Mouse (Mus musculus): Measurements from ENCODE around the gene Xrcc3.
A peak's percentile ranks its signal among the peaks of the same experiment; 100 is the strongest.

Xrcc3 gene

DNA sequence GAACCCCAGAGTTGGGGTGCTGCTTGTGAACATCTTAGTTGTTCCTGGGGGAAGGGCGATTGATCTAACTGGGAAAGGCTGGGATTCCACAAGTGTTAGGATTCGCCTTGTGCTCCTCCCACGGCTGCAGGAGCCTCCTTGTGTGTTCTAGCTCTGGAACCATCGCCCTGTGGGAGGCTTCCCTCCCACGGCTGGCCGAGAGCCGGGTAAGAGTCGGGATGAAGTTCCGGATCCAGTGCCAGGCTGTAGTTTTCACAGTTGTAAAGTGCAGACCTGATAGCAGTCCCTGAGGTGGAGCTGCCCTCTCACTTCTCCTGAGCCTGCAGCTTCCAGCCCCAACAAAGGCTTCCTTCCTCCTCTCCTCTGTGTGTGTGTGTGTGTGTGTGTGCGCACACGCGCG, 2.9 kb upstream of the Xrcc3 start:
- DNase-seq (ENCODE audit: low read depth in 1 of 2, low spot score in 2 of 2): no peak

DNA sequence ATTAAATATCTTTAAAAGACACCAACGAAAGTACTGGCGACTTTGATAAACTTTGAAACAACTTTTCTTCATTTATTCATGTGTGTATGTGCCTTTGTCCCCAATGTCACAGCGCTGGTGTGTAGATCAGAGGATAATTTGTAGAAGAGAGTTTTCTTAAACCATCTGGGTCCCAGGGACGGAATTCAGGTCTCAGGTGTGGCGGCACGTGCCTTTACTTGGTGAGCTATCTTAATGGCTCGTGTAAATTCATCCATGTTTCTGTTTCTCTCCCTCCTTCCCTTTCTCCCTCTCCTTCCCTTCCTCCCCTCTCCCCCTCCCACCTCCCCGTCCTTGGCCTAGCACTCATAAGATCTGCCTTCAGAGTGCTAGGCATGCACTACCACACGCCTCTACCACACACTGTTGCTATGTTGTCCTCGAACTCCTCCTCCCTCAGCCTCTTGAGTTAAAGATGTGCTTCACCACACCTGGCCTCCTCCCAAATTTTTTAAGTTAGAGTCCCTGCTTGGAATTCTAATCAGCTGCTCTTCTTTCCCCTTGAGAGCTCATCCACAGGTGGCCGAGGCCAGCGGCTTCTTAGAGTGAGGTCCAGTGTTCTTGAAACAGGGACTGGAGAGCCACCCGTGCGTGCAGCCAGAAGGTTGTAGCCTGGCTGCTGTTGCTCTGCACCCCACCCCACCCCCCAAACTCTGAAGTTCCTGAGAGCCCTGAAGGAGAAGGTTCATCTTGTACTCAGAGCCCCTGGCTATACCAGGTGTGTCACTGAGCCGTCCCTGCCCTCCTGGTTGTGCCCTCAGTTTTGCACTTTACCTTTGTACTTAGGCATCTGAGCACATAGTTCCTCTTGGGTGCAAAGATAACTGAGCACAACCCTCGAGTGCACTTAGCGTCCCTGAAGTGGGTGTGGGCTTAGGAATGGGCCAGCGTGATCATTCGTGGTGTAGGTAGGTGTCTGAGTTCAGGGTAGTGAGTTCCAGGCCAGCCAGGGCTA, 1.4 kb upstream of the Xrcc3 start:
- no peak for DNase-seq (ENCODE audit: low read depth in 1 of 2, low spot score in 2 of 2)

- no peak for DNase-seq (ENCODE audit: low read depth in 1 of 2, low spot score in 2 of 2)
Measured at GRCm38 (mm10) chr12:111813111-111813765, 435 bp downstream of the Xrcc3 start.

DNA sequence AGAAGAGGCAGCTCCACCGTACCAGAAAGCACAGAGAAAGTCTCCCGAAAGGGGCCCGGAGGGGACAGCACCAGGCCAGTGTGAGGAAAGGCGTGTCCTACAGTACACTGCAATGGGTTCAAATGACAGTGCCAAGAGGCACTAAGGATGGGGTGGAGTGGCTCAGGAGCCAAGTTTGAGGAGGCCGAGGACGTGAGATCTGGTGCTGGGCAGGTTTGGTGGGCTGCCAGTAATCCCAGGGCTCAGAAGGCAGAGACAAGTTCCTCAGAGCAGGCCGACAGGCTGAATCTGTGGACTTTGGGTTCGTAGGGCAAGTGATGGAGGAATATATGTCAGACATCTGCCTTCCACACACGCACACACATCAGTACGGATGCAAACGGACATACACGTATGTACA, 1.1 kb downstream of the Xrcc3 start:
- no peak for DNase-seq (ENCODE audit: low read depth in 1 of 2, low spot score in 2 of 2)

DNA sequence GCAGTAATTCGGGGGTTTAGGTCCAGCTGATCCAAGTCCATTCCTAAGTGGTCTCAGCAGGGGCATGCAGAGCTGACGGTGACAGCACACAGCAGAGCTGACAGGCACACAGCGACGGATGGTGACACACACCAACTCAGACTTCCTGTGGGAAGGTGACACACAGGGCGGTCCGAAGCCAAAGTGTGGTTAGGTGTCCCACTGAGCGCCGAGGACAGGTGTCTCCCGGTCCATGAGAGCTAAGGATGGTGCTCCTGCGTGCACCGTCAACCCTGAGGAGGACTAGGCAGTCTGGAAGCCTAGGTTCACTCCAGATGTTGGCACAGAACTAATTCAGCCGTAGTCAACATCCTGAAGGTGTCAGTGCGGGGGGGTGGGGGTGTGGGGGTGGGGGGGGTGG, 1.6 kb downstream of the Xrcc3 start:
- no peak for DNase-seq (ENCODE audit: low read depth in 1 of 2, low spot score in 2 of 2)

DNA sequence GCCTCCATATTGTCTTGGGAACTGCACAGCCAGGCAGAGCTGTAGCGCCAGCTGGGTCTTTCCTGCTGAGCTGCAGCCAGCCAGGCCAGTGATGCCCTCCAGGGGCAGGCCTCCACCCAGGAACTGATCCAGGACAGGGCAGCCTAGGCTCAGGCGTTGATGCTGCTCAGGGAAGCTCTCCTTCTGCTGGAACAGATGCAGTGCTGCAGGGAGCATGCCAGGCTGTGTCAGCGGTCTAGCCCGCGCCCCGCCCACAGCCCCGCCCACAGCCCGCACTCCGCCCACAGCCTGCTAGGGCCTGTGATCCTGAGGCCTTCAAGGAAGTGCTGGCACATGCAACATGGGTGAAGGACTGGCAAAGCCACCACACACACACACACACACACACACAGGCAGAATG, 3.9 kb downstream of the Xrcc3 start:
- peak; percentile 19 to 38 for DNase-seq (ENCODE audit: low read depth in 1 of 2, low spot score in 2 of 2)

- DNase-seq (ENCODE audit: low read depth in 1 of 2, low spot score in 2 of 2): no peak
Measured at GRCm38 (mm10) chr12:111808775-111809174, 4.9 kb downstream of the Xrcc3 start.

DNA sequence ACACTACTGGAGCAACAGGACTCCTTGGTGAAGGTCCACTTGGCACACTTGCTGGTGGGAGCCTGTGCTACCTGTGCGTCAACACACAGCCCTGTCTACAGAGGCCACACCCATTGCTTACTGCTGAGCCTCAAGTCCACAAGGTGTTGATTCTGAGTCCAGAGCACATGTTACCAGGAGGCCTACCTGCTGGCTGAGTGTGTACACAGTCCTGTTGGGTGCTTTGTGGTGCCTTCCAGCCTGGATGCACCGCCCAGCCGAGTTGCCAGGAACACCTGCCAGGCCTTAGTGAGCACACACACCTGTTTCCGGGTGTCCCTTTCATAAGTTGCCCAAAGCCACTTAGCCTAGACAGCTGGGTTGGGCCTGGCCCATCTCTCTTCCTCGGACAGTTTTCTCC, 10.1 kb downstream of the Xrcc3 start:
- DNase-seq (ENCODE audit: low read depth in 1 of 2, low spot score in 2 of 2): no peak

- no peak for DNase-seq (ENCODE audit: low read depth in 1 of 2, low spot score in 2 of 2)
Measured at GRCm38 (mm10) chr12:111800459-111801183, 13.1 kb downstream of the Xrcc3 start.

- DNase-seq (ENCODE audit: low read depth in 1 of 2, low spot score in 2 of 2): no peak
Measured at GRCm38 (mm10) chr12:111798493-111798892, 15.2 kb downstream of the Xrcc3 start.

GRCm38 (mm10) chr12:111797251-111797650, 16.4 kb downstream of the Xrcc3 start:
- DNase-seq (ENCODE audit: low read depth in 1 of 2, low spot score in 2 of 2): no peak

DNA sequence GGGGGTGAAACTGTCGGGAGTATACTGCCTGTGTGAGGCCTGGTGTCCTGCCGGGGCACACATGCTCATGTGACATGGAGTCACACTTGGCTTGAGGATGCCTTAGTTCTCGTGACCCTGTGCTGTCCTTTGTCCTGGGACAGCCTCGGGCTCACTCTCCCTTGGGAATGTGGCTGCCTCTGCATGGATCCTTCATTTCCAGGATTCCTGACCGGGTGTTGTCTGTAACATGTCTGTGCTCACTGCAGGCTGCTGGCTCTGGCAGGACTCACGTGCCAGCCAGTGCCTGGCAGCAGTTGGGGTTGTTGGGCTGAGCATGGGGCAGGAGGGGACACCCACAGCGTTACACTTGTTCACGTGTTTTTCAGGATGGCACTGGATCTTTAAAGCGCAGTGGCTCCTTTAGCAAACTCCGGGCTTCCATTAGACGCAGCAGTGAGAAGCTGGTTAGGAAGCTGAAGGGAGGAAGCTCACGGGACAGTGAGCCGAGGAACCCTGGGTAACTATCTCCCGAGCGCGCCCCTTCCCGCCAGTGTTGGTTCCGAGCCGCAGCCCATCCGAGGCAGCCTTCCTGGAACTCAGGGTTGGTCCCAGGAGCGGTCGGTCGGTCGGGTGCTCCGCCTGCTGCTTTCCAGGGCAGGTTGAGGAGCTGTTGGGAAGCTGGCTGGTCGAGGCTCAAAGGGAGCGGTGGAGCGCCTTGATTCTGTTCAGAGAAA, 18.3 kb downstream of the Xrcc3 start:
- DNase-seq (ENCODE audit: low read depth in 1 of 2, low spot score in 2 of 2): no peak

DNA sequence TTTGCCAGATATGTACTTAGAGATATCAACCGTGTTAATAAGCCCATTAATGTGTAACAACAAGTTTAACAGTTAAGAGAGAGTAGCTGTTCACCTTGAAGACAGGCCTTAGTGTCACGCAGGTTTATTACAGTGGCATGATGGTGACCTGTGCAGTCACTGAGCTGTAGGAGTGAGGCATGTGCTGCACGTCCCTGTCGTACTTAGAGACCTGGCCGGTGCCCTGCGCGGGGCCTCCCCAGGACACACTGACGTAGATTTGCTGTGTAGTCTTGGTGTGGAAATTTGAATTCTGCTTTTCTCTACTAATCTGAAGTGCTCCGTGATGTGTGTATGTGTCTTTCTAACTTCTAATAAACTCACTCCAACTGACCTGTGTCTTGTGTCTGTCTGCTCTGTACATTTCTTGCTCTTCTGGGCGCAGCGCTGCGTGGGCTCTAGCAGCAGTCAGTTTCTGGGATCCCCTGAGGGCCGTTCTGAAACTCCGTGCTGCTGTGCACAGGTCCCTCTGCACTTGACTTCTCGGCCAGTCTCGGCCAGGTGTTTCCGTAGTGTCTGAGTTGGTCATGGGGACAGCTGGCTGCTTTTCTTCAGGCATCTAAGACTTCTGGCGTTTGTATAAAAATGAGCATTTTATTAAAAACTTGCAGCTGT, 19.0 kb downstream of the Xrcc3 start:
- no peak for DNase-seq (ENCODE audit: low read depth in 1 of 2, low spot score in 2 of 2)

DNA sequence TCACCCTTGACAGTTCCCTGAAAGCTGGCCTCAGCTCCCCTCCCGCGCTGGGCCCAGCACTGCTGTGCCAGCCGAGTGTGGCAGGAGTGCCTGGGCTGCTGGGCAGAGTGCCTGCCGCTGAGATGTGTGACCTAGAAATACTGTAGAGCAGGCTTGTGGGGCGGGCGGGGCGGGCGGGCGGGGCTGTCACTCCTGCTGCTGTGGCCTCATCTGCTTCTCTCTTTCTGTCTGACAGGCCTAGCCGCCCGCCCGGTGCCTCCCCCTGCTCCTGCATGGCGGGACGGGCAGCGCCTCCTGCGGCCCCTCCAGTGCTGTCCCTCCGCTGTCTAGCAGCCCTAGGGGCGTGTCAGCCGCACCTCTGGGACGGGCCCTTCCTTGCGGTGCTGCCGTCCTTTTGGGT, 19.6 kb downstream of the Xrcc3 start:
- DNase-seq (ENCODE audit: low read depth in 1 of 2, low spot score in 2 of 2): no peak

DNA sequence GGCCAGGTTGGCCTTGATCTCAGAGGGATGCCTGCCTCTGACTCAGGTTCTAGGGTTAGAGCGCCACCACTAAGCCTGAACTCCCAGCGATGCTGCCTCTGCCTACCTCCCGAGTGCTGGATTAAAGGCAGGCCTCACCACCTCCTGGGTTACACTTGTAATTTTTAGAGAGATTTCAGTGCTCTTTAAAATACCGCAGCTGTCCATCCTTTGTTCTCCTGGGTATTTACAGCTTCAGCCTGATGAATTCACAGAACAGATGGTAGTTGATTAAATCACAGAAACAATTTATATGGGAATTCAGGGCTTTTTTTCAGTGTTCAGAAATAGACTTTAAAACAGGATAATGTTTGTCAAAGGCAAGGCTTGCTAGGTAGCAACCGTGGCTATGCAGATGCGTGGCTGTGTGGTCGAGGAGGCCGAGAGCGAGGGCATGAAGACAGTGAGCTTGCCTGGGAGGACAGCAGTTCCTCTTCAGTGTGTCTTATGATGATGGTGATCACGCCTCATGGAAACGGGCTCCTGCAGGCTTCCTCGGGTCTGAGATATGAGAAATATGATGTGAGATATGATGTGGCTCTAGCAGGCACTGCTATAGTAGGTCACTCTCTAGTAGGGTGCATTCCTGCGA, 22.1 kb downstream of the Xrcc3 start:
- DNase-seq (ENCODE audit: low read depth in 1 of 2, low spot score in 2 of 2): no peak

DNA sequence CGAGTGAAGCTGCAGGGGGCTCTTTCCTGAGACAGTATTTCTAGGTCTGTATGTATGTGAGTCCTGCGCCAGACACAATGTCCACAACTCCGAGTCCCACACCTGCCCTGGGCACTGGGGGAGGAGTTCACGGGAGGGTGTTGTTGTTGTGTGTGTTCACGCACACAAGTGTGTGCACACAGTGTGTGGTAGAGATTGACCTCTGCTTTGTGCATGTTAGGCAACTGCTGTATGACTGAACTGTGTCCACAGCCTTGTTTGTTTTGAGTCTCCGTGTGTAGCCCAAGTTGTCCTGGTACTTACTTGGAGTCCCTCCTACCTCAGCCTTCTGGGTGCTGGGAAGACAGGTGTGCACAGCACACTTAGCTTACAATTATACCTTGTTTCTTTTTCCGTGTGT, 23.0 kb downstream of the Xrcc3 start:
- DNase-seq (ENCODE audit: low read depth in 1 of 2, low spot score in 2 of 2): no peak

DNA sequence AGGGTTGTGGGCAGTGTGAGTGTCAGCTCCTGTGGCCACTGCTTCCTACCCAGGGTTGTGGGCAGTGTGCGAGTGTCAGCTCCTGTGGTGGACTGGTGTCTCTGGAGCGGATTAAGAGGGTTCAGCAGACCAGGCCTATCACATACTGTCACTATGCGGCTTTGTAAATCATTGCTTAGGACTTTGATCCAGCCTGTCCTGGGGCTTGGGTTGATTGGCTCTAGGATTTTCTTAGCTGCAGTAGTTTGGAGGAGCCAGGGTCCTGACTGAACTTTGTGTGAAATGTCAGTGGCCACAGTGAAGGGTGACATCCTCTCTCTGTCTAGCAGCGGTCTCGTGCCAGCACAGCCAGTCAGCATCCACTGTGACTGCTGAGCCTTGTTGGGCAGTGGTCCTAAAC, 23.6 kb downstream of the Xrcc3 start:
- DNase-seq (ENCODE audit: low read depth in 1 of 2, low spot score in 2 of 2): no peak

- DNase-seq (ENCODE audit: low read depth in 1 of 2, low spot score in 2 of 2): no peak
Measured at GRCm38 (mm10) chr12:111787015-111787414, 26.7 kb downstream of the Xrcc3 start.

- DNase-seq (ENCODE audit: low read depth in 1 of 2, low spot score in 2 of 2): no peak
Measured at GRCm38 (mm10) chr12:111785174-111785573, 28.5 kb downstream of the Xrcc3 start.

GRCm38 (mm10) chr12:111779544-111779943, 34.1 kb downstream of the Xrcc3 start:
- no peak for DNase-seq (ENCODE audit: low read depth in 1 of 2, low spot score in 2 of 2)

All from monocyte, adult 2 months (primary cell).